Mouse (Mus musculus): ENCODE measurements around the gene Sppl3. TPM values are rescaled to one million over a fixed set of nuclear protein-coding genes. Genes with fewer than 3 reads are reported as not detected.
"Not testable (repeated sequence)": the region's sequence is repeated elsewhere in the genome, so short reads cannot be mapped to it uniquely, and the experiment has no call there.

The Sppl3 gene
- polyA plus RNA-seq, 1 experiment from 2014 or later, result 17.6 TPM

DNA sequence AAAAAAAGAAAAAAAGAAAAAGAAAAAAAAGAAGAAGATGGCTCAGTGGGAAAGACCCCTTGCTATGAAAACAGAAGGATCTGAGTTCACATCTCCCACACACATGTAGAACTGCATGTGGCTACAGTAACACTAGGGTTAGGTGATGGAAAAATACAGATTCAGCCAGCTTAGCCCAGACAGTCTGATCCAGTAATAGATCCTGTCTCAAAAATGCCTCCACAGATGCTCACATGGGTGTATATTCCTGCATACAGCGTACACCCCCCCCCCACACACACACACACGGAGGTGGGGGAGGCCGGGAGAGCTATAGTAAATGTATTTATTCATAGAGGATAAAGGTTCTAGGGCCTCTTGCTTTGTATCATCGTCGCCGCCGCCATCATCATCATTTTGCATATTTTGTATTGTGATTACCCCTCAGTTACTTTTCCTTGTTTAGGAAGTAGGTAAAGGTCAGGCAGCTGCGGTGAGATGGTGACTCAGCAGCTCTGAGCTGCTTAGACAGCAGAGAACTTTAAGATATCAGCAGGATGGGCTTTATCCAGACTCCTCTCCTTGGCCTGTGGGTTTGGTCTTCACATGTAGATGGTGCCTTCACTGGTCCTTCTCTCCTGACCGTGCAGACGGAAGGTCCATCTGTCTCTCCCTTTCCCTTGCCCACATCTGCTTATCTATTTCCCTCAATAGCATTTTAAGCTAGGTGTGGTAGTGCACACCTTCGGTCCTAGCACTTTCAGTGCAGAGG lies 57.9 kb downstream of the Sppl3 start:
- no peaks in the 10 kb centered on the region for H3K9me3 ChIP-seq
- H3K9ac ChIP-seq (replicated peaks), result no peak overlapping the region
- 91% methylated on average over 11 of the region's 11 CpGs for WGBS
- H3K36me3 ChIP-seq, result peaks cover 8% of the 10 kb centered on the region; the same call in 1 of the 2 replicates
- H3K4me3 ChIP-seq (replicated peaks), result no peak overlapping the region
- no peak overlapping the region for H3K4me2 ChIP-seq (replicated peaks)
- ATAC-seq, result no peak
- no peak overlapping the region for H3K27ac ChIP-seq
- no peaks in the 10 kb centered on the region for H3K27me3 ChIP-seq
- peaks cover 9% of the 10 kb centered on the region; the same call in 1 of the 2 replicates for H3K4me1 ChIP-seq (replicated peaks)

DNA sequence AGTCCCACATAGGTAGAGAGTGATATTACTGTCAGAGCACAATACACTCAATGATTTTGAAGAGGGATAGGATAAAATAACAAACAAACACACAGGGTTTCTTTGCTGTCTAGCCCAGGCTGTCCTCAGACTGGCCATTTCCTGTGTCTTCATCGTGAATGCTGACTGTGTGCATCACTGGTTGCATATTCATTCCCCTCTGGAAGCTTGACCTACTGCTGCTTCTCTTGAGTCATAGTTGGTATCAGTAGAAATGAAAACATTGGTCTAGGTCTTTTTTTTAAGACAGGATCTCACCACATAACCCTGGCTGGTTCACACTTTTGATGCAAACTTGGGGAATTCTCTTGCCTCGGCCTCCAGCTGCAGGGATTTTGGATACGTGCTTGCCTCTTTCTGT lies 58.7 kb downstream of the Sppl3 start:
- H3K4me3 ChIP-seq (replicated peaks), result no peak overlapping the region
- no peak overlapping the region for H3K27ac ChIP-seq
- 93% methylated on average over 3 of the region's 3 CpGs for WGBS
- H3K9me3 ChIP-seq, result no peaks in the 10 kb centered on the region
- H3K4me1 ChIP-seq (replicated peaks), result peaks cover 9% of the 10 kb centered on the region; the same call in 1 of the 2 replicates
- H3K4me2 ChIP-seq (replicated peaks), result no peak overlapping the region
- peaks cover 5% of the 10 kb centered on the region; the same call in 1 of the 2 replicates for H3K36me3 ChIP-seq
- H3K9ac ChIP-seq (replicated peaks), result no peak overlapping the region
- no peaks in the 10 kb centered on the region for H3K27me3 ChIP-seq
- ATAC-seq, result no peak

DNA sequence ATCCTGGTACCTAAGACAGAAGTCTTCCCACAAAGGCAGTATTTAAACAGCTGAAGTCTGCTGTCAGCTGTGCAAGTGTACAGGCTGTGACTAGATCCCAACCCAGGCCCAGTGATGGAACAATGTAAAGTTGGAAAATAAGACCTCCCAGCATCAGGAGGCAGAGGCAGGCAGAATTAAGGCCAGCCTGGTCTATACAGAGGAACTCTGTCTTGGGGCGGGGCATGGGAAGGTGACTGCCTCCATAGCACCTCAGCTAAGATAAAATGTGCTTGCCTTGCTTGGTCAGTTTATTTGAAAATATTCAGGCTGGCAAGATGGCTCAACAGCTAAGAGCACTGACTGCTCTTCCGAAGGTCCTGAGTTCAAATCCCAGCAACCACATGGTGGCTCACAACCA lies 59.5 kb downstream of the Sppl3 start:
- 98% methylated on average over 2 of the region's 2 CpGs for whole genome bisulfite sequencing
- Histone ChIP-seq H3K9me3 (no peaks in the 10 kb centered on the region), H3K4me1 (replicated peaks) (peaks cover 9% of the 10 kb centered on the region; the same call in 1 of the 2 replicates), H3K4me3 (replicated peaks) (no peak overlapping the region), H3K27me3 (no peaks in the 10 kb centered on the region), H3K27ac (no peak overlapping the region), H3K4me2 (replicated peaks) (no peak overlapping the region), H3K9ac (replicated peaks) (no peak overlapping the region), H3K36me3 (peaks cover 10% of the 10 kb centered on the region)
- no peak for ATAC-seq

DNA sequence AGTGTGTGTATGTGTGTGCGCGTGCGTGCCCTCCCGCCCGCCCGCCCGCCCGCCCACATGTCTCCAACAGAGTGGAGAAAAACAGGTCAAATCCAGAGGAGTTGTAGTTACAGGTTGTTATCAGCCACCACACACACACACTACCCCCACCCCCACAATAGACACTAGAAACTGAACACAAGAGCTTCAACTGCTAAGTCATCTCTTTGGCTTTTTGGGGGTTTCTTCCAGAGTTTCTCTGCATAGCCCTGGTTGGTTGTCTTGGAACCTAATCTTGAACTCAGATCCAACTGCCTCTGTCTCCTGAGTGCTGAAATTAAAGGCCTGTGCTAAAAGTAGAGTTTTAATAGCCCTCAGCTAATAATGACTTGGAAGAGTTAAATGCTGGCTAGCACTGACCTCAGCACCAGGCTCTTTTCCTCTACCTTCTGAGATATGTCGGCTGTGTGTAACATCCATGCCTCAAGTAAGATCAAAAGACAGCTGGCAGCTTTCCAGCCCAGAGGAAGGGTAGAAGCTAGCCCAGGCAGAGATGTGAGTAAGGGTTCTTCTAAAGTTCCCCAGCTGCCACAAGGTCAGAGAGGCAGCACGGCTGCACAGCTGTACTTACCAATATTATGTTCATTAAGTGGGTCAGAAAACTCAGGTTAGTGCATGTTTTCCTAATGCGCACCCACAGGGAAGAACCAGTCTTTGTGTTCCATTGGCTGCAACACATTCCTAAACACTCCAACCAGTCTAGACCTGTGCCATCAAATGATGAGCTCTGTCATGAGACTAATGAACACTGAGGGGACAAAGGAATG lies 60.4 kb downstream of the Sppl3 start:
- no peaks in the 10 kb centered on the region for H3K9me3 ChIP-seq
- WGBS, result 91% methylated on average over 11 of the region's 11 CpGs
- no peak overlapping the region for H3K27ac ChIP-seq
- ATAC-seq, result no peak
- H3K9ac ChIP-seq (replicated peaks), result no peak overlapping the region
- peaks cover 7% of the 10 kb centered on the region; the same call in 1 of the 2 replicates for H3K4me1 ChIP-seq (replicated peaks)
- peaks cover 15% of the 10 kb centered on the region for H3K36me3 ChIP-seq
- no peak overlapping the region for H3K4me3 ChIP-seq (replicated peaks)
- no peak overlapping the region for H3K4me2 ChIP-seq (replicated peaks)
- H3K27me3 ChIP-seq, result no peaks in the 10 kb centered on the region

DNA sequence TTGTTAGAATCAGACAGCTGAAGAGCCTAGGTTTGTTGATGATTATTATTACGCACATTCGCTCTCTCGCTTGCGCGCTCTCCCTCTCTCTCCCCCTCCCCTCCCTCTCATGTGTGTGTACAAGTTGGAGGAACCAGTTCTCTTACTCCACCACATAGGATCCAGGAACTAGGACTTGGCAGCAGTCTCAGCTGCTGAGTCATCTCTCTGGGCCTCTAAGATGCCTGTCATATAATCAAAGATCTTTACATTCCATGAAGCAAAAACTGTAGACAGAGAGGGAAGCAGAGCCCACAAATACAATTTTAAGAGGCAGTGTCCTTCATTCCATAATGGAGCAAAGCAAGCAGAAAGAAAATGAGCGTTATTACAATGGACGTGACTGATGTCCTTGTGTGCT lies 61.2 kb downstream of the Sppl3 start:
- no peak overlapping the region for H3K9ac ChIP-seq (replicated peaks)
- peaks cover 15% of the 10 kb centered on the region for H3K36me3 ChIP-seq
- H3K27me3 ChIP-seq, result no peaks in the 10 kb centered on the region
- no peak for ATAC-seq
- H3K9me3 ChIP-seq, result no peaks in the 10 kb centered on the region
- H3K27ac ChIP-seq, result no peak overlapping the region
- H3K4me3 ChIP-seq (replicated peaks), result no peak overlapping the region
- H3K4me2 ChIP-seq (replicated peaks), result no peak overlapping the region
- H3K4me1 ChIP-seq (replicated peaks), result peaks cover 6% of the 10 kb centered on the region; the same call in 1 of the 2 replicates
- 97% methylated on average over 7 of the region's 7 CpGs for WGBS

DNA sequence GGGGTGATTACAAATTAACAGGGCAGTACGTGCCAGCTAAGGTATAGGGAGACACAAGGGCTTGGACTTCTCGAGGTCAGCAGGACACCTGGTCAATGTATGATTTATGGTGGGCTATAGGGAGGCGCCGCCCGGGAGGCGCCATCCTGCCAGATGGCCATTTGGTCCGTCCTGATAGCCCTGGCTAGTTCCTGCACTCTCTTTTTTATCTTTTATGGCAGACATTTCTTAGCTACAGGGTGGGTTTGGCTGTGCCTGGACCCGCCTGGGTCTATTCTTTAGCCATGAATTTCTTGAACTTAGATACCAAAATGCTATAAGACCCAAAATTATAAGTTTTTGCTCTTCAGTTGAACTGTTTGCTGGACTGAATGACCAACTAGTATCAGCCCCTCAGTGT lies 62.4 kb downstream of the Sppl3 start:
- ATAC-seq; H3K9ac ChIP-seq (replicated peaks); H3K27ac ChIP-seq; H3K9me3 ChIP-seq; H3K27me3 ChIP-seq; H3K4me3 ChIP-seq (replicated peaks); H3K4me2 ChIP-seq (replicated peaks); H3K4me1 ChIP-seq (replicated peaks): not testable (repeated sequence)
- H3K36me3 ChIP-seq, result peaks cover 15% of the 10 kb centered on the region
- WGBS, result 81% methylated on average over 8 of the region's 8 CpGs

DNA sequence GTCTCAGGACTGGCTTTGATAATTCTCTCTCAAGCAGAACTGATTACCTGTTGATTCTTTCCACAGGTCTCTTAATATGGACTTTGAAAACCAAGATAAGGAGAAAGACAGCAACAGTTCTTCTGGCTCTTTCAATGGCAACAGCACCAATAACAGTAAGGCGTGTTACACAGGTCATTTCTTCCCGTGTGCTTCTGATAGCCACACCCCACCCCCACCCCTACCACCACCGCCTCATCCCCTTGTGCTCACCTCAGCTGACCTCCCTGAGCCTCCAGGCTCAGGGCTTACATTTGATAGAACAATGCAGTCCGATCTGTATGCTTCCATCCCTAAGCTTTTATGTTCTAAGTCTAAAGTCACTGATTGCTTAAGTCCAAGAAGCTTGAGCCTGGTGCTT lies 63.8 kb downstream of the Sppl3 start:
- H3K27ac ChIP-seq, result no peak overlapping the region
- peaks cover 15% of the 10 kb centered on the region for H3K36me3 ChIP-seq
- 84% methylated on average over 4 of the region's 4 CpGs for WGBS
- H3K9me3 ChIP-seq, result no peaks in the 10 kb centered on the region
- H3K4me3 ChIP-seq (replicated peaks), result no peak overlapping the region
- no peak overlapping the region for H3K4me2 ChIP-seq (replicated peaks)
- no peak overlapping the region for H3K9ac ChIP-seq (replicated peaks)
- no peak for ATAC-seq
- H3K27me3 ChIP-seq, result no peaks in the 10 kb centered on the region
- H3K4me1 ChIP-seq (replicated peaks), result peaks cover 6% of the 10 kb centered on the region; the same call in 1 of the 2 replicates

DNA sequence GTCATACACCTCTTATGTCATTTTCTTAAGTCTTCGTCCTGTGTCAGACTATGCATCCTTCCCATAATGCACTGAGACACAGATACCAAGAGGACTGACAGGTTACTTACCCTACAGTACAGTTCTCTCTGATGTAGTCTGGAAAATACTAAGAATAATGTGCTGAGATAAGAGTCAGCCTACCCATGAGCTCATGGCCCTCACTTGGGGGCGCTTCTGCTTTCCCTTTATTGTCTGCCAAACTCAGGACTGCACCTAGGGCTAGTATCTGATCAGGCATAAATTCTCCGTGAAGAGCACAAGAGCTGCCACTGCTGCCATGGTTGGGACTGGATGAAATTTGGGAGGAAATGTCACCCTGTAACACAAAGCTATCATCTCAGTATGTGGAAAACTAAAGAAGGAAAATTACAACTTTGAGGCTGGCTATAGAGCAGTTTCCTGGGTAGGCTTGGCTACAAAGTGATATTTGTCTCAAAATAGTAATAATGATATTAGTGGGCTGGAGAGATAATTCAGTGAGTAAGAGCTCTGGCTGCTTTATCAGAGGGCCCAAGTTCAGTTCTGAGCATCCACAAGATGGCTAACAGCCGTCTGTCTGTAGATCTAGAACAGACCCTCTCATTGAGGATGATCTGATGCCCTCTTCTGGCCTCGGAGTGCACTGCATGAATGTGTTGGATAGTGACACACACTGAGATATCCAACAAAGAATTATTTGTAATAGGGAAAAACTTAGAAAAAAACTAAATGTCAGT lies 65.4 kb downstream of the Sppl3 start:
- Histone ChIP-seq H3K27ac (no peak overlapping the region), H3K9ac (replicated peaks) (no peak overlapping the region), H3K36me3 (peaks cover 15% of the 10 kb centered on the region), H3K4me3 (replicated peaks) (no peak overlapping the region), H3K9me3 (no peaks in the 10 kb centered on the region), H3K4me1 (replicated peaks) (peaks cover 4% of the 10 kb centered on the region; the same call in 1 of the 2 replicates), H3K27me3 (no peaks in the 10 kb centered on the region), H3K4me2 (replicated peaks) (no peak overlapping the region)
- WGBS, result 57% methylated on average over 5 of the region's 5 CpGs
- ATAC-seq, result no peak

DNA sequence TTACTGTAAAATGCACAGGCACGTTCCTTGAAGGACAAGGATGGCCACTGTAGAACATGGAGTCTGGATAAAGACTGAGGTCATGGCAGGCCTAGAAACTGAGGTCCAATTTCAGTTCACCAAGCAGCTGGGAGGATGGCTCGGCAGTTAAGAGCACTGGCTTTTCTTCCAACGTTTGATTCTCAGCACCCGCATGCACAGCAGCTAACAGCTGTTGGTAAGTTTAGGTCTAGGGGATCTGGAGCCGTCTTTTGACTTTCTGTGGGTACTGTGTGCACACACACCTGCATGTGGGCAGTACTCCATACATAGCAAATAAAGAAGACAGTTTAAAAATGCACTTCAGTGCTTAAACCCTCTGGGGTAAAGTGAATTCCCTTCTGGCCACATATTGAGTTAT lies 70.7 kb downstream of the Sppl3 start:
- no peak overlapping the region for H3K9ac ChIP-seq (replicated peaks)
- H3K4me3 ChIP-seq (replicated peaks), result no peak overlapping the region
- H3K27me3 ChIP-seq, result no peaks in the 10 kb centered on the region
- no peak overlapping the region for H3K4me2 ChIP-seq (replicated peaks)
- ATAC-seq, result no peak
- no peaks in the 10 kb centered on the region for H3K4me1 ChIP-seq (replicated peaks)
- H3K36me3 ChIP-seq, result peaks cover 41% of the 10 kb centered on the region
- WGBS, result 89% methylated on average over 5 of the region's 5 CpGs
- H3K27ac ChIP-seq, result no peak overlapping the region
- no peaks in the 10 kb centered on the region for H3K9me3 ChIP-seq

DNA sequence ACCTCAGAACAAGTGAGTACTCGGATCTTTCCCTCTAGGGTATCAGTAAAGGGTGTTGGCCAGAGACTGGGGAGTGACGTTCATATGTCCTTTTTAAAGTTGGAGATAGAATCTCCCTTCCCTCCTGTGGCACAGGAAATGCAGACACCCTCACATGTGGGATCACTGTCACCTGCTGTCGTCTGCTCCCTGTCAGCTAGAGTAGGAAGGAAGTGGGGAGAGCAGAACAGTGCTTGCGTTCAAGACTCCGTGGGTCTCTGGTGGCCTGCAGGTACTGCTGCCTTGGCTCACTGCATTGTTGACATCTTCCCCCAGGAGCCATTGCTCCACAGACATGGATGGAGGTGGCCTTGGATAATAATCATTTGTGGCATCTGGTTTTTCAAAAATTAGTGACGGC lies 72.6 kb downstream of the Sppl3 start:
- H3K27ac ChIP-seq, result no peak overlapping the region
- no peak overlapping the region for H3K9ac ChIP-seq (replicated peaks)
- ATAC-seq, result no peak
- no peak overlapping the region for H3K4me2 ChIP-seq (replicated peaks)
- no peaks in the 10 kb centered on the region for H3K4me1 ChIP-seq (replicated peaks)
- WGBS, result 95% methylated on average over 6 of the region's 6 CpGs
- no peak overlapping the region for H3K4me3 ChIP-seq (replicated peaks)
- H3K27me3 ChIP-seq, result no peaks in the 10 kb centered on the region
- no peaks in the 10 kb centered on the region for H3K9me3 ChIP-seq
- H3K36me3 ChIP-seq, result peaks cover 58% of the 10 kb centered on the region

DNA sequence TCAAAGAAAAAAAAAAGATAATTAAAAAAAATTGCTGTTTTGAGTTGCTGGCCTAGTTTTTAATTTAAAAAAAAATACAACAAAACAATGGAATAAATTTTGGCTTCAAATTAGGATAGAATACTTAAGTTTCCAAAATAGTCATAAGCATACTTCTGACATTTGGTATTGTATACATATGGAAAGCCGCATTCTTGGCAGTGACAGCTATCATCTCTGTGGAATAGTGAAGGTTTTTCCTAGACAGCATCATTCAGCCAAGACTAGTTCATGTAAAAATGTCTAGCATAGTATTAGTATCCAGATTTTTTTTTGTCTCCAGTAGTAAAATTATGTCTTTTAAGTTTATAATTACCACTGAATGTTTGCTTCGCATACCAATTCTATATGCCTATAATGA lies 74.7 kb downstream of the Sppl3 start:
- H3K36me3 ChIP-seq, result peaks cover 79% of the 10 kb centered on the region
- no peak overlapping the region for H3K27ac ChIP-seq
- H3K9me3 ChIP-seq, result no peaks in the 10 kb centered on the region
- no peak overlapping the region for H3K4me3 ChIP-seq (replicated peaks)
- H3K27me3 ChIP-seq, result no peaks in the 10 kb centered on the region
- no peak overlapping the region for H3K4me2 ChIP-seq (replicated peaks)
- ATAC-seq, result no peak
- no peak overlapping the region for H3K9ac ChIP-seq (replicated peaks)
- 99% methylated on average over 2 of the region's 2 CpGs for WGBS
- H3K4me1 ChIP-seq (replicated peaks), result no peaks in the 10 kb centered on the region

Measured in midbrain, embryonic 13.5 days (tissue).